Mouse (Mus musculus): ENCODE data around the gene Mmadhc. TPM values are rescaled to one million over a fixed set of nuclear protein-coding genes. Genes with fewer than 3 reads are reported as not detected.

The Mmadhc gene
- polyA plus RNA-seq, 1 experiment: 124 TPM

- Histone ChIP-seq H3K4me3 (ENCODE audit: insufficient read depth, low read length) (no peak overlapping the region), H3K27ac (ENCODE audit: insufficient read depth, low read length) (no peak overlapping the region)
- no peak for TF ChIP-seq POLR2A (IDR thresholded peaks at IDR 0.05; ENCODE audit: low read depth, low read length)
- TF ChIP-seq CTCF (IDR thresholded peaks at IDR 0.05; ENCODE audit: borderline replicate concordance, insufficient read depth, low read length): no peak
Observed at GRCm38 (mm10) chr2:50268514-50268913, 28.1 kb downstream of the Mmadhc start.

GRCm38 (mm10) chr2:50267046-50267445, 29.6 kb downstream of the Mmadhc start:
- Histone ChIP-seq H3K4me3 (ENCODE audit: insufficient read depth, low read length) (no peak overlapping the region), H3K27ac (ENCODE audit: insufficient read depth, low read length) (no peak overlapping the region), H3K4me1 (ENCODE audit: control insufficient read depth, insufficient read depth, low read length) (peaks cover 11% of the 10 kb centered on the region)
- TF ChIP-seq POLR2A (IDR thresholded peaks at IDR 0.05; ENCODE audit: low read depth, low read length): no peak
- no peak for TF ChIP-seq CTCF (IDR thresholded peaks at IDR 0.05; ENCODE audit: borderline replicate concordance, insufficient read depth, low read length)

More at GRCm38 (mm10) chr2:50268514-50268913, 28.1 kb downstream of the Mmadhc start:
- H3K4me1 ChIP-seq (ENCODE audit: control insufficient read depth, insufficient read depth, low read length): peaks cover 11% of the 10 kb centered on the region

GRCm38 (mm10) chr2:50265215-50265785, 31.3 kb downstream of the Mmadhc start:
- no peak overlapping the region for H3K4me3 ChIP-seq (ENCODE audit: insufficient read depth, low read length)
- H3K4me1 ChIP-seq (ENCODE audit: control insufficient read depth, insufficient read depth, low read length): peaks cover 11% of the 10 kb centered on the region
- 0 out of 2 replicates have a peak overlapping the region, but pooled peaks have one; percentile 64 for H3K27ac ChIP-seq (ENCODE audit: insufficient read depth, low read length)
- no peak for TF ChIP-seq POLR2A (IDR thresholded peaks at IDR 0.05; ENCODE audit: low read depth, low read length)
- no peak for TF ChIP-seq CTCF (IDR thresholded peaks at IDR 0.05; ENCODE audit: borderline replicate concordance, insufficient read depth, low read length)

GRCm38 (mm10) chr2:50264059-50264458, 32.5 kb downstream of the Mmadhc start:
- TF ChIP-seq POLR2A (IDR thresholded peaks at IDR 0.05; ENCODE audit: low read depth, low read length) (no peak), CTCF (IDR thresholded peaks at IDR 0.05; ENCODE audit: borderline replicate concordance, insufficient read depth, low read length) (no peak)
- Histone ChIP-seq H3K4me3 (ENCODE audit: insufficient read depth, low read length) (no peak overlapping the region), H3K27ac (ENCODE audit: insufficient read depth, low read length) (no peak overlapping the region), H3K4me1 (ENCODE audit: control insufficient read depth, insufficient read depth, low read length) (peaks cover 11% of the 10 kb centered on the region)

GRCm38 (mm10) chr2:50254955-50255354, 41.6 kb downstream of the Mmadhc start:
- TF ChIP-seq POLR2A (IDR thresholded peaks at IDR 0.05; ENCODE audit: low read depth, low read length) (no peak), CTCF (IDR thresholded peaks at IDR 0.05; ENCODE audit: borderline replicate concordance, insufficient read depth, low read length) (no peak)
- H3K4me1 ChIP-seq (ENCODE audit: control insufficient read depth, insufficient read depth, low read length): peaks cover 4% of the 10 kb centered on the region; the same call in 1 of the 2 replicates
- H3K4me3 ChIP-seq (ENCODE audit: insufficient read depth, low read length): no peak overlapping the region
- no peak overlapping the region for H3K27ac ChIP-seq (ENCODE audit: insufficient read depth, low read length)

- H3K27ac ChIP-seq (ENCODE audit: insufficient read depth, low read length): no peak overlapping the region
- peaks cover 8% of the 10 kb centered on the region for H3K4me1 ChIP-seq (ENCODE audit: control insufficient read depth, insufficient read depth, low read length)
- TF ChIP-seq POLR2A (IDR thresholded peaks at IDR 0.05; ENCODE audit: low read depth, low read length) (no peak), CTCF (IDR thresholded peaks at IDR 0.05; ENCODE audit: borderline replicate concordance, insufficient read depth, low read length) (no peak)
- no peak overlapping the region for H3K4me3 ChIP-seq (ENCODE audit: insufficient read depth, low read length)
Observed at GRCm38 (mm10) chr2:50248551-50248950, 48.0 kb downstream of the Mmadhc start.

GRCm38 (mm10) chr2:50233491-50233890, 63.1 kb downstream of the Mmadhc start:
- H3K4me1 ChIP-seq (ENCODE audit: control insufficient read depth, insufficient read depth, low read length): no peaks in the 10 kb centered on the region
- TF ChIP-seq POLR2A (IDR thresholded peaks at IDR 0.05; ENCODE audit: low read depth, low read length): no peak
- no peak for TF ChIP-seq CTCF (IDR thresholded peaks at IDR 0.05; ENCODE audit: borderline replicate concordance, insufficient read depth, low read length)
- H3K4me3 ChIP-seq (ENCODE audit: insufficient read depth, low read length): no peak overlapping the region
- H3K27ac ChIP-seq (ENCODE audit: insufficient read depth, low read length): no peak overlapping the region

Other genes with a start within 250 kb of the Mmadhc start
- 1.0 and 2.2 TPM in 2 replicates for gene Lypd6, start 230.4 kb downstream of the Mmadhc start, polyA plus RNA-seq (2011; ENCODE audit: insufficient read length, low read depth, missing spikeins)